Mouse (Mus musculus) C2C12 (cell line): Measurements from ENCODE around the gene Myl7. TPM values are rescaled to one million over a fixed set of nuclear protein-coding genes. Genes with fewer than 3 reads are reported as not detected.

Source experiments
- H3K27me3 ChIP-seq: one replicate; pipeline ENCODE4 v1.6.1; 2011; ENCODE audit not compliant: control insufficient read depth, insufficient read depth, insufficient read length
- H3K36me3 ChIP-seq: one replicate; pipeline ENCODE4 v1.6.1; 2011; ENCODE audit not compliant: control insufficient read depth, insufficient read depth
- H3K4me3 ChIP-seq: one replicate; pipeline ENCODE4 v1.5.1; 2011; ENCODE audit warnings: mild to moderate bottlenecking, control low read depth; ENCODE audit not compliant: poor library complexity, insufficient read depth, severe bottlenecking
- H3K79me2 ChIP-seq: one replicate; pipeline ENCODE4 v1.6.1; 2011; ENCODE audit not compliant: control insufficient read depth, insufficient read depth
- H3K79me3 ChIP-seq: one replicate; pipeline ENCODE4 v1.6.1; 2011; ENCODE audit warnings: low read depth, control low read depth
- H3ac ChIP-seq: one replicate; pipeline ENCODE3; 2011; ENCODE audit warnings: low read depth; ENCODE audit not compliant: control insufficient read depth, insufficient read length
- CEBPB ChIP-seq: IDR thresholded peaks from one replicate; pipeline ENCODE4 v1.6.1; 2011; ENCODE audit warnings: low read depth, mild to moderate bottlenecking, control low read depth, moderate library complexity
- CTCF ChIP-seq: IDR thresholded peaks from one replicate; pipeline ENCODE4 v1.5.1; 2011; ENCODE audit not compliant: control insufficient read depth, insufficient read depth, insufficient read length
- FOSL1 ChIP-seq: IDR thresholded peaks from one replicate; pipeline ENCODE4 v1.8.0; 2011; ENCODE audit warnings: mild to moderate bottlenecking, low read length; ENCODE audit not compliant: poor library complexity, insufficient read depth, severe bottlenecking
- MAX ChIP-seq: IDR thresholded peaks from one replicate; pipeline ENCODE4 v1.6.1; 2011; ENCODE audit warnings: mild to moderate bottlenecking, control low read depth
- MYOD1 ChIP-seq: IDR thresholded peaks from one replicate; pipeline ENCODE4 v1.6.1; 2011; ENCODE audit warnings: low read depth; ENCODE audit not compliant: control insufficient read depth, insufficient read length
- MYOG ChIP-seq: IDR thresholded peaks from one replicate; pipeline ENCODE4 v1.6.1; 2011; ENCODE audit not compliant: control insufficient read depth, insufficient read length; ENCODE audit errors: extremely low read depth
- USF1 ChIP-seq: IDR thresholded peaks from one replicate; pipeline ENCODE4 v1.6.1; 2011; ENCODE audit warnings: low read depth, mild to moderate bottlenecking, control low read depth, moderate library complexity
- polyA plus RNA-seq: library from polyadenylated mRNA; unstranded; fragments of >200 nt; fragmentation: generic; extraction: Trizol; gene quantifications from one replicate; pipeline ENCODE4 v1.2.1, GENCODE M21; 2012; ENCODE audit warnings: missing spikeins

Myl7 gene
- polyA plus RNA-seq, 1 experiment, result not detected

DNA sequence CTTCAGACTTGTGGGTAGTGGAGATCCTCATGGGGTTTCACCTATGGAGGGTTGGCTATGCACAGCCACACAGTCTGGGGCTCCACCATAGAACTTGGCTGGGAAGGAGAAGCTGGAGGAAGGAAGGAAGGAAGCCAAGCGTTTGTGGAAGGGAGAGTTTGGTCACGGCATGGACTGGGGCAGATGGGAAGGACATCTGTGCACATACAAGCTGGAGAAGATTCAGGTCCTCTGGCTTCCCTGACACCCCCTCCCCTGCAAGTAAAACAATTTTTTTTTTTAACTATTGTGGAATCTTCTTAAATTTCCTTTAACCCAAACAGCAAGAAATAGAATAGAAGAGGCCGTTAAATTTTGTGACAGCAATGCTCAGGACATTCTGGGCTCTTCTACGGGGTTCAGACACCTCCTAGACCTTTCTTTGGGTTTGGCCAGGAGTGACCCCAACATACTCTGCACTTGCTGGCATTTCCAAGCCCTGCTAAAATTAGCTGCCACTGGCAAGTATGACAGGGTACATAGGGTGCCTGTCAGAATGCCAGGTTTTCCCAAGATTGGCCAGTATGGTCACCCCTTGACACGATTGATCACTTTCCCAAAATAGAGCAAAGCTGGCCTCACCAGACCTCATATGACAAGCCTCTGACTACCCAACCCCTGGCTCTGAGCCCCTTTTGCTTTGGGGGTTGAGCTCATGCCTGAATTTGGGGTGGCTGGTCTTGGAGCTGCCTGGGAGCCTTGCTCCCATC, 17.0 kb upstream of the Myl7 start:
- Histone ChIP-seq H3ac (no peak overlapping the region), H3K4me3 (no peak overlapping the region), H3K79me3 (no peaks in the 10 kb centered on the region), H3K27me3 (peaks cover 17% of the 10 kb centered on the region), H3K36me3 (no peaks in the 10 kb centered on the region), H3K79me2 (no peaks in the 10 kb centered on the region)
- TF ChIP-seq MYOD1 (no peak), CEBPB (no peak)

DNA sequence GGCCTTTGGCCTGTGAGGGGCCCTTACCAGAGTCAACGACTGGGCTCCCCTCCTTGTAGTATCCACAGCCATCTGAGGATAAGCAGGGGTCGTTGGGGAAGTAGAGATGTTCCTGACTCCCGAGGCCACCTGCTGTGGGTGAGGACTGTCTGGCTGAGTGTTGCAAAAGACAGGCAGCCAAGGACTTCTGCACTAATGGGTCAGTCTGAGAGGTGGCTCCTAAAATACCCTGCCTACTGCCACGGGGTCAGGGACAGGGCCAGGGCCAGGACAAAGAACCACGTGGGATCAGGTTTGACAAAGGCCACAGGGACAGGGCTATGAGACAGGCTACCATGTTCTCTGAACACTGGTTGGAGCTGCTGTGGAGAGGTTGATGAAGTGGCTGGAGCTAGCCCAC, 16.4 kb upstream of the Myl7 start:
- H3K79me2 ChIP-seq, result no peaks in the 10 kb centered on the region
- TF ChIP-seq CEBPB, result no peak
- no peak for TF ChIP-seq FOSL1
- TF ChIP-seq USF1, result no peak
- no peak for TF ChIP-seq MYOD1
- no peak for TF ChIP-seq CTCF
- TF ChIP-seq MYOG, result no peak
- no peak for TF ChIP-seq MAX
- H3ac ChIP-seq, result no peak overlapping the region
- no peaks in the 10 kb centered on the region for H3K79me3 ChIP-seq
- H3K27me3 ChIP-seq, result peaks cover 17% of the 10 kb centered on the region
- H3K4me3 ChIP-seq, result no peak overlapping the region
- H3K36me3 ChIP-seq, result no peaks in the 10 kb centered on the region

DNA sequence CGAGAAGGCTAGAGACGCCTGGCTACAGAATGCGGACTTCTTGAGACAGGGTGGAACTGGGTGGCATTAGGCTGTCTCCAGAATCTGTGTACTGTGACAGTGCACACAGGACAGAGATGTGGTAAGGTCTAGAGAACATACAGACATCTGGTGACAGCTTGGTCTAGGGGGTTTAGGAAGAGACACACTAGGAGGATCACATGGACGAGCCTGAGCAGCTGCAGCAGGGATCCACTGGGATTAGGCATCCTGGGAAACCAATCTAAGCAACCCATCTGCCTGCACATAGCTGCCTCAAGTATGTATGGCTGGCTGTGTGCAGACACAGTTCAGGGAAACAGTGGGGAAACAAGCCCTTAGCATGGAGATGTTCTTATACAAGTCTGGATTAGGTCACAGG, 15.4 kb upstream of the Myl7 start:
- Histone ChIP-seq H3ac (no peak overlapping the region), H3K27me3 (peaks cover 17% of the 10 kb centered on the region), H3K79me3 (no peaks in the 10 kb centered on the region), H3K36me3 (no peaks in the 10 kb centered on the region), H3K79me2 (no peaks in the 10 kb centered on the region), H3K4me3 (no peak overlapping the region)
- TF ChIP-seq MYOD1, result no peak
- no peak for TF ChIP-seq CEBPB

DNA sequence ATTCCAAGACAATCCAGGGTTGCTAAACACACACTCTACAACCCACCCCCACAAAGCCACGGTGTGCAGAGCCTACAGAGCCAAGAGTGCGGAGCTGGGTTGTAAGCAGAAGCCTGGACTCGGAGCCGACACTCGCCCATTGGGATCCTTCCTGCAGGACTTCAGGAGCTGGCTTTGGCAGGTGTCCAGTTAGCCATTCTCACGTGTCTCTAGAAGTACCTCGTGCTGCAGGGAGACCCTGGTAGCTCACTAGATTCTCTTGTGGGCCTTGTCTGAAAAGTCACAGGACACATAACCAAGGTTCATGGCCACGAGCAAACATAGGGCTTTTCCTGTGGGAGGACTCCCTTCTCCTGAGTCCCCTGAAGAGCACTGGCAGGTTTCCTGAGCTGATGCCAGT, 14.7 kb upstream of the Myl7 start:
- TF ChIP-seq MAX (no peak), CEBPB (no peak), MYOG (no peak), USF1 (no peak), CTCF (no peak), MYOD1 (no peak), FOSL1 (no peak)
- Histone ChIP-seq H3K79me2 (no peaks in the 10 kb centered on the region), H3K27me3 (peaks cover 17% of the 10 kb centered on the region), H3ac (no peak overlapping the region), H3K4me3 (no peak overlapping the region), H3K79me3 (no peaks in the 10 kb centered on the region), H3K36me3 (no peaks in the 10 kb centered on the region)

DNA sequence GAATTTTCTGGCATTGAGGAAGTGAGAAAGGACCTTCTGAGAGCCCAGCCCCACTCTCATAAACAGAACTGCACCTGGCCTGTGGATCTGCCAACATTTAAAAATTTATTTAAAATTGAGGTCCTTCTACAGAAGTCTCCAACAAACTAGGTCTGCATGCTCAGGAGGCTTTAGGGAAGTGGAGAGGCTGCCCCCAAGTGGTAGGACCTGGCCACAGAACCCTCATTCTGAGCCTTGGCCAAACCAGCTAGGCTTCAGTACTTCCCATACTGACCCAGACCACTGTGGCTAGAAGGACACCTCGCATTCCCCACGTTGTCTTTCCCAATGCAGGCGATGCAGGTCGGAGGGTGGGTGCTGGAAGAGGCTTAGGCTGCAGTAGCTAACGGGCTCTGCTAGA, 14.1 kb upstream of the Myl7 start:
- TF ChIP-seq CEBPB (no peak), MYOD1 (no peak), CTCF (peak; percentile 73)

DNA sequence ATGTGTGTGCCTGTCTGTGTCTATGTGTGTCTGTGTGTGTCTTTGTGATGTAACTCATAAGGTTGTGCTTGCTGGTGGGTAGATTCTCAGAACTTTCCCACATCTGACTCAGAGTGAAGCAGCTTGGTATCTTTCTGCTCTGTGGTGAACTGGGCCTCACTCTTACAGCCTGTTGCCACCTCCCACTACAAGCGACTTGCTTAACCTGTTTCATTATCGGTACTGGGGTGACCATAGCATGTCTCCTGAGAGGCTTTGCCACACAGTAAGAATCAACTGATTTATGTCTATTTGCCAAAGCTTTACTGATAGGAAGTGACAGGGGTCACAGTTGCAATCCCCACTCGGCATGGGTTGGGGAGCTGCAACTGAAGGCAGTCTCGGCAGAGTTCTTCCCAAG, 10.1 kb upstream of the Myl7 start:
- Histone ChIP-seq H3K4me3 (no peak overlapping the region), H3K36me3 (no peaks in the 10 kb centered on the region), H3K79me3 (no peaks in the 10 kb centered on the region), H3ac (no peak overlapping the region), H3K27me3 (no peaks in the 10 kb centered on the region), H3K79me2 (no peaks in the 10 kb centered on the region)
- TF ChIP-seq CEBPB (no peak), MYOG (no peak), MYOD1 (no peak), FOSL1 (no peak), USF1 (no peak), CTCF (no peak), MAX (no peak)

More for the DNA sequence above, 14.1 kb upstream of the Myl7 start:
- no peaks in the 10 kb centered on the region for H3K79me3 ChIP-seq
- H3K27me3 ChIP-seq, result peaks cover 17% of the 10 kb centered on the region
- no peak overlapping the region for H3ac ChIP-seq
- no peaks in the 10 kb centered on the region for H3K79me2 ChIP-seq
- H3K4me3 ChIP-seq, result no peak overlapping the region
- no peaks in the 10 kb centered on the region for H3K36me3 ChIP-seq
